Mouse (Mus musculus) ES-CJ7 (cell line): ENCODE results near the gene Olfr669.
"Not testable (repeated sequence)": the region's sequence is repeated elsewhere in the genome, so short reads cannot be mapped to it uniquely, and the experiment has no call there.

Experiments
- DNase-seq: peaks from one replicate; pipeline ENCODE4 v3.0.0; 2011; ENCODE audit warnings: low read depth, low spot score

Olfr669 gene

GRCm38 (mm10) chr7:104933940-104934339, at the start of gene Olfr669:
Gene Olfr669 (plus strand): TSS chr7:104934240.
- no peak for DNase-seq

- DNase-seq: no peak
These were observed 38.2 kb upstream of the Olfr669 start, which contains the start of gene Olfr666 for GRCm38 (mm10) chr7:104895852-104896251. Gene Olfr666 (minus strand): TSS chr7:104895952.

GRCm38 (mm10) chr7:104921382-104921781, 12.7 kb upstream of the Olfr669 start, which contains the start of gene Olfr667:
Gene Olfr667 (minus strand): TSS chr7:104921482.
- DNase-seq: no peak

GRCm38 (mm10) chr7:104927957-104928356, 6.1 kb upstream of the Olfr669 start, which contains the start of gene Olfr668:
Gene Olfr668 (minus strand): TSS chr7:104928057.
- no peak for DNase-seq

- peak; percentile 17 for DNase-seq
These were observed 16.2 kb downstream of the Olfr669 start for GRCm38 (mm10) chr7:104950234-104950633.

- DNase-seq: no peak
These were observed 28.5 kb downstream of the Olfr669 start, which contains the start of gene Olfr670 for GRCm38 (mm10) chr7:104962520-104962919. Gene Olfr670 (minus strand): TSS chr7:104962620.

GRCm38 (mm10) chr7:104972507-104972906, 38.5 kb downstream of the Olfr669 start:
- DNase-seq: not testable (repeated sequence)

- DNase-seq: no peak
These were observed 45.0 kb downstream of the Olfr669 start, which contains the start of gene Olfr671 for GRCm38 (mm10) chr7:104979026-104979425. Gene Olfr671 (minus strand): TSS chr7:104979126.
